Comparison of ENCODE assay signal across 24 mouse cellular contexts in genomic region chr19:56190222-56190621, GRCm38 (mm10).
A peak's percentile ranks its signal among the peaks of the same experiment; 100 is the strongest.
DNase-seq lines count a peak whose midpoint lies in the region; ATAC-seq and TF ChIP-seq lines count a peak whose summit lies in the region.
"Had no signal": no experiment of that assay in that cellular context is flagged by ENCODE, and none has a peak within 500 bp of the region (broad histone marks: within the 10 kb centered on the region; RNA-seq: fewer than 3 reads in every experiment).

No protein-coding gene starts in this region.

- no peak for TF ChIP-seq CTCF in gastrocnemius, adult 2 months (IDR thresholded peaks at IDR 0.05)

- no peaks in the 10 kb centered on the region for H3K36me3 ChIP-seq in forebrain, embryonic 11.5 days (ENCODE audit: control insufficient read depth, insufficient read depth, low read length)
- H3K36me3 ChIP-seq in forebrain, embryonic 10.5 days (replicated peaks): no peaks in the 10 kb centered on the region
- no peaks in the 10 kb centered on the region for H3K36me3 ChIP-seq in forebrain, embryonic 14.5 days (ENCODE audit: control insufficient read depth, insufficient read depth, low read length)
- no peaks in the 10 kb centered on the region for H3K36me3 ChIP-seq in midbrain, embryonic 13.5 days
- no peaks in the 10 kb centered on the region for H3K36me3 ChIP-seq in intestine, embryonic 15.5 days
- H3K36me3 ChIP-seq in neural tube, embryonic 15.5 days: no peaks in the 10 kb centered on the region
- H3K36me3 ChIP-seq: embryonic facial prominence, embryonic 12.5 days; G1E had no signal

- DNase-seq in forebrain, embryonic 11.5 days (ENCODE audit: low spot score): peak; percentile 51
- DNase-seq in forebrain, embryonic 10.5 days (ENCODE audit: extremely low spot score, low spot score): no peak
- peak; percentile 43 for DNase-seq in Muller cell, postnatal 12 days (ENCODE audit: inconsistent ontology term)
- DNase-seq in forebrain, embryonic 14.5 days (ENCODE audit: low spot score): peak; percentile 88
- DNase-seq in gastrocnemius, adult 2 months: no peak
- DNase-seq: adrenal gland, postnatal 14 days; cerebellum, adult 11-12 months; cerebellum, postnatal 25 days; gastrocnemius, postnatal 14 days; heart, postnatal 10 days; kidney, adult 11 months; liver; right cerebral cortex, postnatal 25 days; thymus, postnatal 14 days had no signal

- no peak; the same call in 1 of the 2 replicates for ATAC-seq in forebrain, embryonic 11.5 days (replicated peaks; ENCODE audit: low FRiP score)
- ATAC-seq in forebrain, embryonic 14.5 days: peak; percentile 80
- no peak for ATAC-seq in midbrain, embryonic 13.5 days
- no peak for ATAC-seq in intestine, embryonic 15.5 days
- no peak for ATAC-seq in neural tube, embryonic 15.5 days (ENCODE audit: low FRiP score)
- ATAC-seq: hindbrain, embryonic 16.5 days; lung, postnatal 0 days had no signal

- peaks cover 2% of the 10 kb centered on the region; the same call in 1 of the 2 replicates for H3K4me1 ChIP-seq in forebrain, embryonic 11.5 days (replicated peaks; ENCODE audit: control insufficient read depth, insufficient read depth, low read length)
- peaks cover 35% of the 10 kb centered on the region for H3K4me1 ChIP-seq in forebrain, embryonic 10.5 days
- H3K4me1 ChIP-seq in forebrain, embryonic 14.5 days (ENCODE audit: control insufficient read depth, insufficient read depth, low read length): peaks cover 15% of the 10 kb centered on the region; the same call in 1 of the 2 replicates
- peaks cover 15% of the 10 kb centered on the region for H3K4me1 ChIP-seq in midbrain, embryonic 13.5 days (replicated peaks)
- H3K4me1 ChIP-seq in intestine, embryonic 15.5 days (replicated peaks): no peaks in the 10 kb centered on the region
- peaks cover 5% of the 10 kb centered on the region; the same call in 1 of the 2 replicates for H3K4me1 ChIP-seq in neural tube, embryonic 15.5 days

- H3K4me2 ChIP-seq in forebrain, embryonic 11.5 days (ENCODE audit: low read depth, low read length, severe bottlenecking): no peak overlapping the region
- no peak overlapping the region for H3K4me2 ChIP-seq in forebrain, embryonic 14.5 days (ENCODE audit: low read length)
- no peak overlapping the region for H3K4me2 ChIP-seq in midbrain, embryonic 13.5 days (replicated peaks)
- no peak overlapping the region for H3K4me2 ChIP-seq in intestine, embryonic 15.5 days (replicated peaks)
- H3K4me2 ChIP-seq in neural tube, embryonic 15.5 days: no peak overlapping the region
- H3K4me2 ChIP-seq: embryonic facial prominence, embryonic 12.5 days; heart, embryonic 11.5 days had no signal

- H3K9me3 ChIP-seq in forebrain, embryonic 11.5 days (ENCODE audit: control insufficient read depth, low read length): no peaks in the 10 kb centered on the region
- H3K9me3 ChIP-seq in forebrain, embryonic 10.5 days: no peaks in the 10 kb centered on the region
- H3K9me3 ChIP-seq in forebrain, embryonic 14.5 days (replicated peaks; ENCODE audit: control insufficient read depth, low read length): no peaks in the 10 kb centered on the region
- no peaks in the 10 kb centered on the region for H3K9me3 ChIP-seq in midbrain, embryonic 13.5 days
- no peaks in the 10 kb centered on the region for H3K9me3 ChIP-seq in intestine, embryonic 15.5 days
- no peaks in the 10 kb centered on the region for H3K9me3 ChIP-seq in neural tube, embryonic 15.5 days (replicated peaks)
- H3K9me3 ChIP-seq: embryonic facial prominence, embryonic 12.5 days had no signal

- no peak overlapping the region for H3K4me3 ChIP-seq in forebrain, embryonic 11.5 days (ENCODE audit: low read depth, low read length)
- H3K4me3 ChIP-seq in forebrain, embryonic 10.5 days: no peak overlapping the region
- no peak overlapping the region for H3K4me3 ChIP-seq in forebrain, embryonic 14.5 days (ENCODE audit: low read depth, low read length)
- H3K4me3 ChIP-seq in midbrain, embryonic 13.5 days (replicated peaks): no peak overlapping the region
- no peak overlapping the region for H3K4me3 ChIP-seq in intestine, embryonic 15.5 days (replicated peaks)
- no peak overlapping the region for H3K4me3 ChIP-seq in neural tube, embryonic 15.5 days (replicated peaks)
- no peak overlapping the region for H3K4me3 ChIP-seq in gastrocnemius, adult 2 months
- H3K4me3 ChIP-seq: embryonic facial prominence, embryonic 12.5 days; erythroblast, embryonic 14.5 days had no signal

- 7% methylated on average over 3 of the region's 3 CpGs for WGBS in forebrain, embryonic 11.5 days
- 8% methylated on average over 3 of the region's 3 CpGs for WGBS in forebrain, embryonic 10.5 days
- WGBS in forebrain, embryonic 14.5 days: 8% methylated on average over 3 of the region's 3 CpGs
- 20% methylated on average over 3 of the region's 3 CpGs for WGBS in midbrain, embryonic 13.5 days
- 50% methylated on average over 3 of the region's 3 CpGs for WGBS in intestine, embryonic 15.5 days
- WGBS in neural tube, embryonic 15.5 days: 31% methylated on average over 3 of the region's 3 CpGs

- intact Hi-C loops in gastrocnemius, adult 2 months (cut with DNase I): no loop called here

- H3K9ac ChIP-seq in forebrain, embryonic 11.5 days (ENCODE audit: low read length): no peak overlapping the region
- no peak overlapping the region for H3K9ac ChIP-seq in forebrain, embryonic 14.5 days (ENCODE audit: low read length)
- H3K9ac ChIP-seq in midbrain, embryonic 13.5 days (replicated peaks): no peak overlapping the region
- no peak overlapping the region for H3K9ac ChIP-seq in intestine, embryonic 15.5 days
- no peak overlapping the region for H3K9ac ChIP-seq in neural tube, embryonic 15.5 days (replicated peaks)
- H3K9ac ChIP-seq: embryonic facial prominence, embryonic 12.5 days had no signal

- H3K27ac ChIP-seq in forebrain, embryonic 11.5 days (ENCODE audit: low read depth, low read length): no peak overlapping the region
- no peak overlapping the region for H3K27ac ChIP-seq in forebrain, embryonic 10.5 days
- no peak overlapping the region; the same call in 1 of the 2 replicates for H3K27ac ChIP-seq in forebrain, embryonic 14.5 days (ENCODE audit: low read depth, low read length)
- H3K27ac ChIP-seq in midbrain, embryonic 13.5 days: peak overlapping the region; percentile 41; the same call in 1 of the 2 replicates
- H3K27ac ChIP-seq in intestine, embryonic 15.5 days: no peak overlapping the region
- H3K27ac ChIP-seq in neural tube, embryonic 15.5 days (replicated peaks): no peak overlapping the region
- no peak overlapping the region for H3K27ac ChIP-seq in gastrocnemius, adult 2 months
- H3K27ac ChIP-seq: embryonic facial prominence, embryonic 12.5 days; stomach, postnatal 0 days had no signal

- peaks cover 50% of the 10 kb centered on the region for H3K27me3 ChIP-seq in forebrain, embryonic 11.5 days (ENCODE audit: control insufficient read depth, insufficient read depth, low read length)
- peaks cover 90% of the 10 kb centered on the region for H3K27me3 ChIP-seq in forebrain, embryonic 10.5 days (ENCODE audit: poor library complexity, severe bottlenecking)
- H3K27me3 ChIP-seq in forebrain, embryonic 14.5 days (replicated peaks; ENCODE audit: control insufficient read depth, insufficient read depth, low read length): peaks cover 46% of the 10 kb centered on the region
- H3K27me3 ChIP-seq in midbrain, embryonic 13.5 days: no peaks in the 10 kb centered on the region
- H3K27me3 ChIP-seq in intestine, embryonic 15.5 days (replicated peaks): no peaks in the 10 kb centered on the region
- H3K27me3 ChIP-seq in neural tube, embryonic 15.5 days (replicated peaks): 0 out of 2 replicates have a peak, but pooled peaks cover 6% of the 10 kb centered on the region

Comparison
In these comparisons a context has a peak if more than half of its experiments do, and no peak if none do; other contexts are left out.
1. DNase-seq: peak in forebrain, embryonic 11.5 days (single experiment), Muller cell, postnatal 12 days (single experiment) and forebrain, embryonic 14.5 days (single experiment); none in forebrain, embryonic 10.5 days (single experiment) and gastrocnemius, adult 2 months (single experiment).